Mouse (Mus musculus) MEL (cell line): ENCODE results near the gene Rgma. TPM values are rescaled to one million over a fixed set of nuclear protein-coding genes. Genes with fewer than 3 reads are reported as not detected.

ENCODE experiments used
- DNase-seq: peaks from one replicate; pipeline ENCODE4 v3.0.0; 2011; ENCODE audit warnings: low read depth, low spot score
- H3K27ac ChIP-seq: 2 replicates; pipeline ENCODE4 v1.5.1; 2012; ENCODE audit warnings: low read depth, mild to moderate bottlenecking, control low read depth, low read length, moderate library complexity; ENCODE audit not compliant: control insufficient read depth
- H3K27me3 ChIP-seq, 2 experiments: fragments of 150-350 bp in 1 of 2; sonication (generic) in 1 of 2; 2 replicates each; pipeline ENCODE4 v1.6.1; 2012; ENCODE audit warnings: low read length in 2 of 2, mild to moderate bottlenecking in 2 of 2, improper control_type of control experiment in 1 of 2, moderate library complexity in 1 of 2; ENCODE audit not compliant: insufficient read depth in 2 of 2, control insufficient read depth in 1 of 2
- H3K36me3 ChIP-seq, 2 experiments: 2 replicates each; pipeline ENCODE4 v1.6.1; 2012 to 2014; ENCODE audit warnings: low read length in 2 of 2, improper control_type of control experiment in 1 of 2, inconsistent platforms in 1 of 2, mild to moderate bottlenecking in 1 of 2; ENCODE audit not compliant: insufficient read depth in 2 of 2, control insufficient read depth in 1 of 2
- H3K4me1 ChIP-seq, 2 experiments: fragments of 150-350 bp in 1 of 2; sonication (generic) in 1 of 2; 2 replicates each; pipeline ENCODE4 v1.6.1; 2012; ENCODE audit warnings: low read length in 2 of 2, improper control_type of control experiment in 1 of 2, mild to moderate bottlenecking in 1 of 2; ENCODE audit not compliant: insufficient read depth in 2 of 2, control insufficient read depth in 1 of 2
- H3K4me3 ChIP-seq, 2 experiments: fragments of 150-350 bp in 1 of 2; sonication (generic) in 1 of 2; 2 replicates each; pipeline ENCODE4 v1.5.1; 2012; ENCODE audit warnings: low read depth in 2 of 2, low read length in 2 of 2, mild to moderate bottlenecking in 2 of 2, moderate library complexity in 2 of 2, control low read depth in 1 of 2, improper control_type of control experiment in 1 of 2; ENCODE audit not compliant: control insufficient read depth in 1 of 2, insufficient read depth in 1 of 2
- H3K79me2 ChIP-seq: 2 replicates; pipeline ENCODE4 v1.6.1; 2012; ENCODE audit warnings: mild to moderate bottlenecking, low read length, moderate library complexity; ENCODE audit not compliant: control insufficient read depth, poor library complexity, insufficient read depth
- H3K9ac ChIP-seq: 2 replicates; pipeline ENCODE4 v1.6.1; 2012; ENCODE audit warnings: low read depth, mild to moderate bottlenecking, control low read depth, low read length, moderate library complexity; ENCODE audit not compliant: control insufficient read depth, poor library complexity, severe bottlenecking
- H3K9me3 ChIP-seq: fragments of 150-350 bp; sonication (generic); replicated peaks from 2 replicates; pipeline ENCODE4 v1.6.1; 2012; ENCODE audit warnings: mild to moderate bottlenecking, low read length, improper control_type of control experiment, moderate library complexity; ENCODE audit not compliant: insufficient read depth
- CTCF ChIP-seq, 3 experiments: IDR thresholded peaks in 2 of 3; conservative IDR thresholded peaks in 1 of 3; 2 replicates each; pipeline ENCODE4 v1.5.1; 2011 to 2012; ENCODE audit warnings: low read length in 3 of 3, low read depth in 2 of 3, mild to moderate bottlenecking in 2 of 3, improper control_type of control experiment in 1 of 3, inconsistent platforms in 1 of 3, mixed read lengths in 1 of 3, moderate library complexity in 1 of 3; ENCODE audit not compliant: control insufficient read depth in 1 of 3, insufficient read depth in 1 of 3, poor library complexity in 1 of 3, severe bottlenecking in 1 of 3
- E2F4 ChIP-seq: IDR thresholded peaks from 2 replicates; pipeline ENCODE4 v1.6.1; 2011; ENCODE audit warnings: low read depth, low read length, improper control_type of control experiment, borderline replicate concordance
- ELF1 ChIP-seq: IDR thresholded peaks from 2 replicates; pipeline ENCODE4 v1.6.1; 2014; ENCODE audit warnings: low read depth, mild to moderate bottlenecking, inconsistent platforms, low read length, improper control_type of control experiment, moderate library complexity
- EP300 ChIP-seq, 2 experiments: IDR thresholded peaks; 2 replicates each; pipeline ENCODE4 v1.6.1; 2011; ENCODE audit warnings: improper control_type of control experiment in 2 of 2, low read length in 2 of 2, low read depth in 1 of 2, mild to moderate bottlenecking in 1 of 2
- ETS1 ChIP-seq: IDR thresholded peaks from 2 replicates; pipeline ENCODE4 v1.6.1; 2012; ENCODE audit warnings: low read depth, mild to moderate bottlenecking, inconsistent platforms, low read length, improper control_type of control experiment, moderate library complexity
- JUND ChIP-seq: IDR thresholded peaks from 2 replicates; pipeline ENCODE4 v1.6.1; 2011; ENCODE audit warnings: low read depth, mild to moderate bottlenecking, improper control_type of control experiment, low read length
- MAX ChIP-seq: IDR thresholded peaks from 2 replicates; pipeline ENCODE4 v1.6.1; 2011; ENCODE audit warnings: low read length, improper control_type of control experiment
- MAZ ChIP-seq: IDR thresholded peaks from 2 replicates; pipeline ENCODE4 v1.6.1; 2012; ENCODE audit warnings: low read depth, mild to moderate bottlenecking, inconsistent platforms, low read length, improper control_type of control experiment
- MEF2A ChIP-seq: IDR thresholded peaks from 2 replicates; pipeline ENCODE4 v1.6.1; 2014; ENCODE audit warnings: low read depth, mild to moderate bottlenecking, inconsistent platforms, low read length, improper control_type of control experiment; ENCODE audit not compliant: poor library complexity, insufficient replicate concordance, severe bottlenecking; ENCODE audit errors: extremely low read depth
- MXI1 ChIP-seq: IDR thresholded peaks from 2 replicates; pipeline ENCODE4 v1.6.1; 2011; ENCODE audit warnings: mild to moderate bottlenecking, low read depth, low read length, improper control_type of control experiment
- MYC ChIP-seq: IDR thresholded peaks from 2 replicates; pipeline ENCODE4 v1.6.1; 2011; ENCODE audit warnings: low read depth, mild to moderate bottlenecking, low read length, improper control_type of control experiment, moderate library complexity
- POLR2AphosphoS2 ChIP-seq: IDR thresholded peaks from 2 replicates; pipeline ENCODE4 v1.6.1; 2011; ENCODE audit warnings: low read length, improper control_type of control experiment
- POLR2AphosphoS5 ChIP-seq: IDR thresholded peaks from 2 replicates; pipeline ENCODE4 v1.6.1; 2012; ENCODE audit warnings: low read depth, borderline replicate concordance, mild to moderate bottlenecking, inconsistent platforms, low read length, moderate library complexity, mixed read lengths
- RAD21 ChIP-seq: IDR thresholded peaks from 2 replicates; pipeline ENCODE4 v1.6.1; 2011; ENCODE audit warnings: mild to moderate bottlenecking, low read depth, low read length, improper control_type of control experiment
- RCOR1 ChIP-seq: IDR thresholded peaks from 2 replicates; pipeline ENCODE4 v1.6.1; 2012; ENCODE audit warnings: low read depth, mild to moderate bottlenecking, inconsistent platforms, low read length, improper control_type of control experiment
- SIN3A ChIP-seq: IDR thresholded peaks from 2 replicates; pipeline ENCODE4 v1.6.1; 2012; ENCODE audit warnings: low read length, improper control_type of control experiment, inconsistent platforms
- SMC3 ChIP-seq: IDR thresholded peaks from 2 replicates; pipeline ENCODE4 v1.6.1; 2011; ENCODE audit warnings: low read depth, low read length, improper control_type of control experiment
- TCF12 ChIP-seq: IDR thresholded peaks from 2 replicates; pipeline ENCODE4 v1.6.1; 2014; ENCODE audit warnings: low read depth, mild to moderate bottlenecking, inconsistent platforms, low read length, improper control_type of control experiment, moderate library complexity
- USF2 ChIP-seq, 2 experiments: IDR thresholded peaks; 2 replicates each; pipeline ENCODE4 v1.6.1; 2011 to 2012; ENCODE audit warnings: improper control_type of control experiment in 2 of 2, low read length in 2 of 2, borderline replicate concordance in 1 of 2, inconsistent platforms in 1 of 2, low read depth in 1 of 2, mild to moderate bottlenecking in 1 of 2; ENCODE audit not compliant: insufficient read depth in 1 of 2
- ZC3H11A ChIP-seq: IDR thresholded peaks from 2 replicates; pipeline ENCODE4 v1.6.1; 2012; ENCODE audit warnings: low read depth, mild to moderate bottlenecking, inconsistent platforms, low read length, improper control_type of control experiment
- ZMIZ1 ChIP-seq: IDR thresholded peaks from 2 replicates; pipeline ENCODE4 v1.6.1; 2012; ENCODE audit warnings: low read depth, mild to moderate bottlenecking, inconsistent platforms, low read length, improper control_type of control experiment, moderate library complexity
- polyA plus RNA-seq, 2 experiments: library from polyadenylated mRNA; stranded (reverse) in 1 of 2; unstranded in 1 of 2; fragments of >175 nt in 1 of 2; fragments of >200 nt in 1 of 2; gene quantifications; 2 replicates each; pipeline versions ENCODE4 v1.2.1 to v1.2.4; 2012; ENCODE audit warnings: low replicate concordance in 2 of 2, low read depth in 1 of 2; ENCODE audit not compliant: insufficient read length in 2 of 2, insufficient read depth in 1 of 2, missing spikeins in 1 of 2
- total RNA-seq: library from RNA; depleted of rRNA; stranded (reverse); fragments of 300-350 nt; gene quantifications from 2 replicates; pipeline ENCODE4 v1.2.3, GENCODE M21; 2012

Rgma gene
- total and polyA plus RNA-seq, 3 experiments, result not detected

GRCm38 (mm10) chr7:73393307-73394012 is 18.2 kb downstream of the Rgma start:
- H3K27ac ChIP-seq, result no peak overlapping the region
- H3K79me2 ChIP-seq, result no peaks in the 10 kb centered on the region
- H3K36me3 ChIP-seq, result no peaks in the 10 kb centered on the region
- TF ChIP-seq ETS1, result no peak
- TF ChIP-seq MEF2A, result no peak
- no peak for TF ChIP-seq MAX
- no peak for TF ChIP-seq CTCF (IDR thresholded peaks at IDR 0.05 in 2 of 3, conservative IDR thresholded peaks at IDR 0.05 in 1 of 3; ENCODE audit: control insufficient read depth in 1 of 3, insufficient read depth in 1 of 3, low read depth in 2 of 3, low read length in 3 of 3, poor library complexity in 1 of 3, severe bottlenecking in 1 of 3)
- no peak for TF ChIP-seq ZMIZ1
- TF ChIP-seq JUND, result no peak
- no peak for TF ChIP-seq MYC
- TF ChIP-seq RAD21, result no peak
- no peak for TF ChIP-seq TCF12
- TF ChIP-seq ELF1, result no peak
- TF ChIP-seq E2F4, result no peak
- TF ChIP-seq ZC3H11A, result no peak
- no peak for TF ChIP-seq POLR2AphosphoS5
- no peak for TF ChIP-seq SMC3
- no peak for TF ChIP-seq USF2 (IDR thresholded peaks at IDR 0.05; ENCODE audit: borderline replicate concordance in 1 of 2, insufficient read depth in 1 of 2, low read depth in 1 of 2, low read length in 2 of 2)
- TF ChIP-seq SIN3A, result no peak
- H3K9me3 ChIP-seq, result no peaks in the 10 kb centered on the region
- DNase-seq, result no peak
- no peak overlapping the region for H3K9ac ChIP-seq
- H3K27me3 ChIP-seq, result no peaks in the 10 kb centered on the region
- H3K4me3 ChIP-seq, result no peak overlapping the region
- H3K4me1 ChIP-seq, result no peaks in the 10 kb centered on the region

GRCm38 (mm10) chr7:73394013-73394409 is 18.7 kb downstream of the Rgma start:
- Histone ChIP-seq H3K4me1 (no peaks in the 10 kb centered on the region), H3K9me3 (no peaks in the 10 kb centered on the region), H3K79me2 (no peaks in the 10 kb centered on the region), H3K27ac (no peak overlapping the region), H3K4me3 (no peak overlapping the region), H3K9ac (no peak overlapping the region), H3K36me3 (no peaks in the 10 kb centered on the region), H3K27me3 (no peaks in the 10 kb centered on the region)
- TF ChIP-seq POLR2AphosphoS2 (no peak), RAD21 (no peak), MXI1 (no peak), ZC3H11A (no peak), MAZ (no peak), EP300 (IDR thresholded peaks at IDR 0.05; ENCODE audit: low read depth in 1 of 2, low read length in 2 of 2) (no peak), ZMIZ1 (no peak), E2F4 (no peak), ETS1 (no peak), RCOR1 (no peak)
- no peak for DNase-seq
